Mouse (Mus musculus) layer of hippocampus, postnatal 25 days (tissue): ENCODE results near the gene A4galt. TPM values are rescaled to one million over a fixed set of nuclear protein-coding genes. Genes with fewer than 3 reads are reported as not detected.

Source experiments
- total RNA-seq, 2 experiments: library from RNA; stranded (reverse); gene quantifications; 2 replicates each; pipeline ENCODE4 v1.2.3; 2021

The A4galt gene
- total RNA-seq, 2 experiments from 2014 or later: 2.3 to 2.8 TPM

Other genes starting within 250 kb of the A4galt start
- 1 to 10 TPM; 2.5 to 2.7 TPM for gene Nfam1, start 218.5 kb downstream of the A4galt start, total RNA-seq
- 1 to 10 TPM; 8.4 to 9.4 TPM for gene Serhl, start 162.3 kb downstream of the A4galt start, total RNA-seq
- gene Rrp7a, start 129.0 kb downstream of the A4galt start, total RNA-seq: 100 to 1,000 TPM; 144 to 161 TPM
- 10 to 100 TPM; 88.1 to 89.3 TPM for gene Poldip3, start 102.4 kb downstream of the A4galt start, total RNA-seq
- 10 to 100 TPM; 59.9 to 62.0 TPM for gene Cyb5r3, start 79.2 kb downstream of the A4galt start, total RNA-seq
- gene Arfgap3, start 98.5 kb upstream of the A4galt start, total RNA-seq: 10 to 100 TPM; 18.0 to 18.3 TPM
- gene Pacsin2, start 212.8 kb upstream of the A4galt start, total RNA-seq: 10 to 100 TPM; 69.7 to 75.6 TPM